Mouse (Mus musculus) G1E (cell line): ENCODE results near the gene Marveld3.

Experiments
- CTCF ChIP-seq: IDR thresholded peaks from 2 replicates; pipeline ENCODE4 v1.5.1; 2012; ENCODE audit warnings: low read depth, low read length, inconsistent platforms, mixed read lengths
- GATA1 ChIP-seq: IDR thresholded peaks from 2 replicates; pipeline ENCODE4 v1.6.1; 2012; ENCODE audit warnings: borderline replicate concordance, low read length, inconsistent platforms, mixed read lengths
- TAL1 ChIP-seq: conservative IDR thresholded peaks from 2 replicates; pipeline ENCODE4 v1.6.1; 2012; ENCODE audit warnings: low read depth, low read length, inconsistent platforms, mixed read lengths

DNA sequence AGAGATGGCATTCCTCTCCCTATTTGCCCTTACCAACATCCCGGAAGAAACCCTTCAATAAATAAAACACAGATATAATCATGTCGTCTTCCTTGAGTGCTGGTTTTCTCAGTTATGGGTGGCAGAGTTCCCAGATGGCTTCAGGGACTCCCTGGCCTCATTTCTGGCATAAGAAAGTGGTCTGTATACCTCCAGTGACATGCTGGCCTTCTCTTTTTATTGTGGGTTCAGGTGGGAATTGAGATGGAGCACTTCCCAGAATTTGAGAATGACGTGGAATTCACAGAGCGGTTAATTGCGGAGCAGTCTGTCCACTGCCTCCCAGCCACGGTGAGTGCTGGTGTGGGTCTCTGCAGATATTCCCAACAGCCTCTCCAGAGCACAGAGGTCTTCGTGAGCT is 36.1 kb upstream of the Marveld3 start:
- no peak for TF ChIP-seq CTCF
- no peak for TF ChIP-seq GATA1
- TF ChIP-seq TAL1 = no peak
